Mouse (Mus musculus): ENCODE data around the gene Ccnc. TPM values are rescaled to one million over a fixed set of nuclear protein-coding genes. Genes with fewer than 3 reads are reported as not detected.

Ccnc gene
- polyA plus RNA-seq, 1 experiment from 2014 or later = 25.7 TPM

- no peaks in the 10 kb centered on the region for H3K27me3 ChIP-seq (replicated peaks)
- peak; percentile 94 for ATAC-seq (ENCODE audit: extremely low read depth, insufficient number of reproducible peaks, low FRiP score, low TSS enrichment)
- peak overlapping the region; percentile 86 for H3K4me3 ChIP-seq
- peaks cover 12% of the 10 kb centered on the region for H3K4me1 ChIP-seq
- whole genome bisulfite sequencing = under 1% methylated on average over 46 of the region's 46 CpGs
- peaks cover 14% of the 10 kb centered on the region for H3K36me3 ChIP-seq
- H3K9me3 ChIP-seq = no peaks in the 10 kb centered on the region
- H3K9ac ChIP-seq = peak overlapping the region; percentile 86
- peak overlapping the region; percentile 62; the same call in 1 of the 2 replicates for H3K27ac ChIP-seq (replicated peaks)
- peak overlapping the region; percentile 82 for H3K4me2 ChIP-seq
Observed at GRCm38 (mm10) chr4:21776091-21776945, 48.8 kb downstream of the Ccnc start.

- Histone ChIP-seq H3K4me2 (peak overlapping the region; percentile 82), H3K9ac (peak overlapping the region; percentile 86), H3K27me3 (replicated peaks) (no peaks in the 10 kb centered on the region), H3K36me3 (peaks cover 20% of the 10 kb centered on the region), H3K4me3 (peak overlapping the region; percentile 86), H3K4me1 (peaks cover 12% of the 10 kb centered on the region), H3K27ac (replicated peaks) (no peak overlapping the region), H3K9me3 (no peaks in the 10 kb centered on the region)
- ATAC-seq (ENCODE audit: extremely low read depth, insufficient number of reproducible peaks, low FRiP score, low TSS enrichment) = no peak
- WGBS = 9% methylated on average over 9 of the region's 9 CpGs
Observed at GRCm38 (mm10) chr4:21776946-21777265, 49.4 kb downstream of the Ccnc start.

- no peak overlapping the region for H3K4me2 ChIP-seq
- H3K4me1 ChIP-seq = peaks cover 9% of the 10 kb centered on the region
- no peaks in the 10 kb centered on the region for H3K9me3 ChIP-seq
- no peak overlapping the region for H3K27ac ChIP-seq (replicated peaks)
- no peak for ATAC-seq (ENCODE audit: extremely low read depth, insufficient number of reproducible peaks, low FRiP score, low TSS enrichment)
- no peak overlapping the region for H3K4me3 ChIP-seq
- H3K9ac ChIP-seq = no peak overlapping the region
- H3K27me3 ChIP-seq (replicated peaks) = no peaks in the 10 kb centered on the region
- WGBS = 93% methylated on average over 12 of the region's 12 CpGs
- H3K36me3 ChIP-seq = peaks cover 59% of the 10 kb centered on the region
Observed at GRCm38 (mm10) chr4:21780816-21781726, 53.6 kb downstream of the Ccnc start.

GRCm38 (mm10) chr4:21786268-21786667 is 58.8 kb downstream of the Ccnc start:
- Histone ChIP-seq H3K9me3 (no peaks in the 10 kb centered on the region), H3K27me3 (replicated peaks) (no peaks in the 10 kb centered on the region), H3K36me3 (peaks cover 80% of the 10 kb centered on the region), H3K4me3 (no peak overlapping the region), H3K4me2 (no peak overlapping the region), H3K27ac (replicated peaks) (no peak overlapping the region), H3K4me1 (no peaks in the 10 kb centered on the region), H3K9ac (no peak overlapping the region)
- WGBS = 91% methylated on average over 12 of the region's 12 CpGs
- no peak for ATAC-seq (ENCODE audit: extremely low read depth, insufficient number of reproducible peaks, low FRiP score, low TSS enrichment)

- no peak overlapping the region for H3K27ac ChIP-seq (replicated peaks)
- 82% methylated on average over 6 of the region's 6 CpGs for WGBS
- H3K27me3 ChIP-seq (replicated peaks) = no peaks in the 10 kb centered on the region
- H3K4me2 ChIP-seq = no peak overlapping the region
- H3K4me3 ChIP-seq = no peak overlapping the region
- peaks cover 69% of the 10 kb centered on the region for H3K36me3 ChIP-seq
- no peaks in the 10 kb centered on the region for H3K9me3 ChIP-seq
- H3K4me1 ChIP-seq = peaks cover 4% of the 10 kb centered on the region; the same call in 1 of the 2 replicates
- no peak overlapping the region for H3K9ac ChIP-seq
- no peak for ATAC-seq (ENCODE audit: extremely low read depth, insufficient number of reproducible peaks, low FRiP score, low TSS enrichment)
Observed at GRCm38 (mm10) chr4:21788903-21789302, 61.4 kb downstream of the Ccnc start.

- Histone ChIP-seq H3K4me1 (peaks cover 4% of the 10 kb centered on the region; the same call in 1 of the 2 replicates), H3K9ac (no peak overlapping the region), H3K27ac (replicated peaks) (no peak overlapping the region), H3K4me3 (no peak overlapping the region), H3K27me3 (replicated peaks) (no peaks in the 10 kb centered on the region), H3K9me3 (no peaks in the 10 kb centered on the region), H3K36me3 (peaks cover 60% of the 10 kb centered on the region), H3K4me2 (no peak overlapping the region)
- 68% methylated on average over 4 of the region's 4 CpGs for WGBS
- ATAC-seq (ENCODE audit: extremely low read depth, insufficient number of reproducible peaks, low FRiP score, low TSS enrichment) = no peak
Observed at GRCm38 (mm10) chr4:21789836-21790235, 62.3 kb downstream of the Ccnc start.

- Histone ChIP-seq H3K4me3 (no peak overlapping the region), H3K4me1 (peaks cover 4% of the 10 kb centered on the region; the same call in 1 of the 2 replicates), H3K9ac (no peak overlapping the region), H3K4me2 (no peak overlapping the region), H3K27ac (replicated peaks) (no peak overlapping the region), H3K27me3 (replicated peaks) (no peaks in the 10 kb centered on the region), H3K9me3 (no peaks in the 10 kb centered on the region), H3K36me3 (peaks cover 55% of the 10 kb centered on the region)
- 23% methylated on average over 3 of the region's 3 CpGs for WGBS
- ATAC-seq (ENCODE audit: extremely low read depth, insufficient number of reproducible peaks, low FRiP score, low TSS enrichment) = no peak
Observed at GRCm38 (mm10) chr4:21793631-21794030, 66.1 kb downstream of the Ccnc start.

GRCm38 (mm10) chr4:21801013-21801412 is 73.5 kb downstream of the Ccnc start:
- Histone ChIP-seq H3K36me3 (peaks cover 81% of the 10 kb centered on the region), H3K27ac (replicated peaks) (no peak overlapping the region), H3K4me3 (no peak overlapping the region), H3K9me3 (no peaks in the 10 kb centered on the region), H3K4me2 (no peak overlapping the region), H3K27me3 (replicated peaks) (no peaks in the 10 kb centered on the region), H3K9ac (no peak overlapping the region), H3K4me1 (no peaks in the 10 kb centered on the region)
- ATAC-seq (ENCODE audit: extremely low read depth, insufficient number of reproducible peaks, low FRiP score, low TSS enrichment) = no peak
- WGBS = 93% methylated on average over 1 of the region's 1 CpGs

- WGBS = 80% methylated on average over 2 of the region's 2 CpGs
- H3K27me3 ChIP-seq (replicated peaks) = no peaks in the 10 kb centered on the region
- no peaks in the 10 kb centered on the region for H3K9me3 ChIP-seq
- ATAC-seq (ENCODE audit: extremely low read depth, insufficient number of reproducible peaks, low FRiP score, low TSS enrichment) = no peak
- no peak overlapping the region for H3K4me2 ChIP-seq
- no peak overlapping the region for H3K4me3 ChIP-seq
- H3K4me1 ChIP-seq = no peaks in the 10 kb centered on the region
- H3K36me3 ChIP-seq = peaks cover 84% of the 10 kb centered on the region
- no peak overlapping the region for H3K9ac ChIP-seq
- H3K27ac ChIP-seq (replicated peaks) = no peak overlapping the region
Observed at GRCm38 (mm10) chr4:21801620-21802019, 74.1 kb downstream of the Ccnc start.

- H3K4me2 ChIP-seq = no peak overlapping the region
- H3K27ac ChIP-seq (replicated peaks) = no peak overlapping the region
- no peak overlapping the region for H3K4me3 ChIP-seq
- H3K9ac ChIP-seq = no peak overlapping the region
- no peak for ATAC-seq (ENCODE audit: extremely low read depth, insufficient number of reproducible peaks, low FRiP score, low TSS enrichment)
- H3K9me3 ChIP-seq = no peaks in the 10 kb centered on the region
- H3K27me3 ChIP-seq (replicated peaks) = no peaks in the 10 kb centered on the region
- H3K4me1 ChIP-seq = no peaks in the 10 kb centered on the region
- WGBS = 77% methylated on average over 5 of the region's 5 CpGs
- peaks cover 75% of the 10 kb centered on the region for H3K36me3 ChIP-seq
Observed at GRCm38 (mm10) chr4:21807204-21807603, 79.7 kb downstream of the Ccnc start.

Measured in heart, embryonic 13.5 days (tissue).